Mouse (Mus musculus): ENCODE data around the gene 1500015O10Rik.

DNA sequence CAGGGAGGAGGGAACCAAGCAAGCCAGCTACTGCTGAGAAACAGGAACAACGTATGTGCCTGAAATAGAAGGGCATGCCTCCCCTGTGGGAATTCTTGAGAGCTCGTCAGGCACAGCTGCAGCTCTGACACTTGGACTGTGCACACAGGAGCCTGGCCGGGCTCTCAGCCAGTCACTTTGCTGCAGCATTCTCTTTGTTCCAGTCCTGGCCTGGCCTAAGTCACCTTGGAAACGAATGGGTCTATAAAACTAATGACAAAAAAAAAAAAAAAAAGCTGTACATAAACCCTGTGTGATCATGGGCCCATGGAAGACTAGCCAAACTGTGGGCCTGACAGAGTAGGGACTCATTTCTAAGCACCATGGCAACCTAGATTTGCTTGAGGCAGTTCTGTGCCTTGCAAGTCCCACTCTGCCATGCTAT, 31.8 kb upstream of the 1500015O10Rik start:
- TF ChIP-seq CTCF (IDR thresholded peaks at IDR 0.05; ENCODE audit: borderline replicate concordance, extremely low read depth, insufficient read depth, insufficient read length) (no peak), POLR2A (IDR thresholded peaks at IDR 0.05; ENCODE audit: borderline replicate concordance, extremely low read depth, insufficient read depth, insufficient read length, poor library complexity, severe bottlenecking) (no peak)
